Mouse (Mus musculus): ENCODE results near the gene Hapln3. TPM values are rescaled to one million over a fixed set of nuclear protein-coding genes. Genes with fewer than 3 reads are reported as not detected.

Hapln3 gene
- total RNA-seq, 2 experiments from 2014 or later = 3.2 to 5.3 TPM

- intact Hi-C loops (cut with DNase I) = loop anchor here (10.0 kb wide), 1 partner anchor 304 kb away; the partner anchor contains the start of genes Mrpl46 and Mrps11
- peak; percentile 28 to 31 for DNase-seq (ENCODE audit: low spot score in 2 of 2)
Measured at GRCm38 (mm10) chr7:79089111-79089510, 41.7 kb downstream of the Hapln3 start.

- DNase-seq (ENCODE audit: low spot score in 2 of 2) = peak; percentile 67 to 81
- intact Hi-C loops (cut with DNase I) = loop anchor here (1.0 to 10.0 kb wide), 2 partner anchors 156 to 296 kb away; partner anchors contain the start of genes Mrpl46 and Mrps11
Measured at GRCm38 (mm10) chr7:79080572-79081399, 50.0 kb downstream of the Hapln3 start.

GRCm38 (mm10) chr7:79079212-79079611 lies 51.6 kb downstream of the Hapln3 start:
- intact Hi-C loops (cut with DNase I) = no loop called here
- peak in 1 of 2 experiments; percentile 13 for DNase-seq (ENCODE audit: low spot score in 2 of 2)

- intact Hi-C loops (cut with DNase I) = no loop called here
- no peak for DNase-seq (ENCODE audit: low spot score in 2 of 2)
Measured at GRCm38 (mm10) chr7:79068231-79068630, 62.6 kb downstream of the Hapln3 start.

- DNase-seq (ENCODE audit: low spot score in 2 of 2) = no peak
- intact Hi-C loops (cut with DNase I) = no loop called here
Measured at GRCm38 (mm10) chr7:79067466-79067865, 63.4 kb downstream of the Hapln3 start.

Other genes with a start within 250 kb of the Hapln3 start
- gene Aen, start 235.2 kb downstream of the Hapln3 start, total RNA-seq (2021) = 10 to 100 TPM; 22.3 to 24.0 TPM
- gene Isg20, start 217.6 kb downstream of the Hapln3 start, total RNA-seq (2021) = 1 to 10 TPM in 1 of 2 experiments, under 1 TPM in 1; 0.90 to 1.0 TPM
- 1 to 10 TPM; 2.8 to 3.4 TPM for gene Acan, start 77.5 kb downstream of the Hapln3 start, total RNA-seq (2021)
- 100 to 1,000 TPM; 144 to 165 TPM for gene Mfge8, start 18.0 kb upstream of the Hapln3 start, total RNA-seq (2021)
- 100 to 1,000 TPM; 125 to 135 TPM for gene Abhd2, start 142.2 kb upstream of the Hapln3 start, total RNA-seq (2021)